Mouse (Mus musculus) effector memory CD4-positive, alpha-beta T cell, adult 5 months (primary cell): ENCODE results near the gene Pkd1. TPM values are rescaled to one million over a fixed set of nuclear protein-coding genes. Genes with fewer than 3 reads are reported as not detected.

Experiments used
- polyA plus RNA-seq: library from polyadenylated mRNA; unstranded; fragments of 100-300 nt; shearing (Covaris generic); gene quantifications from one replicate; pipeline ENCODE4 v1.2.1, GENCODE M21; 2017

Gene Pkd1
- polyA plus RNA-seq: 51.9 TPM

GRCm38 (mm10) chr17:24549618-24550415 lies at the start of gene Pkd1:
Pkd1 (plus strand) TSS chr17:24549834.

GRCm38 (mm10) chr17:24527723-24528559 lies 21.7 kb upstream of the Pkd1 start, which contains the start of gene Traf7:
Traf7 (minus strand) TSS chr17:24527938.

GRCm38 (mm10) chr17:24534160-24534718 lies 15.4 kb upstream of the Pkd1 start, which contains the start of gene Rab26:
Rab26 (minus strand) TSS chr17:24534210.

GRCm38 (mm10) chr17:24632167-24632812 lies 82.7 kb downstream of the Pkd1 start, which contains the start of the genes Tsc2 and Nthl1:
Tsc2 (minus strand) TSS chr17:24632630.
Nthl1 (plus strand) TSS chr17:24632680.

Other genes starting within 250 kb of the Pkd1 start
- gene Abca17, start 198.8 kb upstream of the Pkd1 start, polyA plus RNA-seq: 0.19 TPM
- 24.7 TPM for gene Abca3, start 197.9 kb upstream of the Pkd1 start, polyA plus RNA-seq
- gene Rnps1, start 135.3 kb upstream of the Pkd1 start, polyA plus RNA-seq: 199 TPM
- 50.8 TPM for gene Eci1, start 123.2 kb upstream of the Pkd1 start, polyA plus RNA-seq
- gene Dnase1l2, start 106.7 kb upstream of the Pkd1 start, polyA plus RNA-seq: 2.9 TPM
- 99.5 TPM for gene E4f1, start 79.5 kb upstream of the Pkd1 start, polyA plus RNA-seq
- gene Pgp, start 79.4 kb upstream of the Pkd1 start, polyA plus RNA-seq: 15.6 TPM
- not detected for gene Bricd5, start 76.0 kb upstream of the Pkd1 start, polyA plus RNA-seq
- gene Mlst8, start 70.8 kb upstream of the Pkd1 start, polyA plus RNA-seq: 13.8 TPM
- gene Caskin1, start 61.2 kb upstream of the Pkd1 start, polyA plus RNA-seq: 0.22 TPM
- 67.3 TPM for gene Traf7, start 21.9 kb upstream of the Pkd1 start, polyA plus RNA-seq
- gene Rab26, start 15.6 kb upstream of the Pkd1 start, polyA plus RNA-seq: 2.9 TPM
- gene Tsc2, start 82.8 kb downstream of the Pkd1 start, polyA plus RNA-seq: 34.7 TPM
- 2.6 TPM for gene Nthl1, start 82.8 kb downstream of the Pkd1 start, polyA plus RNA-seq
- gene Slc9a3r2, start 100.5 kb downstream of the Pkd1 start, polyA plus RNA-seq: 0.34 TPM
- not detected for gene Npw, start 108.6 kb downstream of the Pkd1 start, polyA plus RNA-seq
- gene Zfp598, start 119.9 kb downstream of the Pkd1 start, polyA plus RNA-seq: 20.9 TPM
- gene Syngr3, start 140.1 kb downstream of the Pkd1 start, polyA plus RNA-seq: 0.34 TPM
- gene Gfer, start 146.3 kb downstream of the Pkd1 start, polyA plus RNA-seq: 30.1 TPM
- 1.4 TPM for gene Noxo1, start 146.4 kb downstream of the Pkd1 start, polyA plus RNA-seq
- 40.1 TPM for gene Tbl3, start 157.8 kb downstream of the Pkd1 start, polyA plus RNA-seq
- not detected for gene Rnf151, start 168.2 kb downstream of the Pkd1 start, polyA plus RNA-seq
- 937 TPM for gene Rps2, start 168.3 kb downstream of the Pkd1 start, polyA plus RNA-seq
- gene Ndufb10, start 174.6 kb downstream of the Pkd1 start, polyA plus RNA-seq: 131 TPM
- gene Rpl3l, start 178.0 kb downstream of the Pkd1 start, polyA plus RNA-seq: not detected
- gene Msrb1, start 186.8 kb downstream of the Pkd1 start, polyA plus RNA-seq: 8.5 TPM
- not detected for gene Hs3st6, start 203.2 kb downstream of the Pkd1 start, polyA plus RNA-seq